Mouse (Mus musculus): ENCODE results near the gene Slc16a3. TPM values are rescaled to one million over a fixed set of nuclear protein-coding genes. Genes with fewer than 3 reads are reported as not detected.

Gene Slc16a3
- polyA plus RNA-seq, 1 experiment from 2014 or later = 14.0 TPM

DNA sequence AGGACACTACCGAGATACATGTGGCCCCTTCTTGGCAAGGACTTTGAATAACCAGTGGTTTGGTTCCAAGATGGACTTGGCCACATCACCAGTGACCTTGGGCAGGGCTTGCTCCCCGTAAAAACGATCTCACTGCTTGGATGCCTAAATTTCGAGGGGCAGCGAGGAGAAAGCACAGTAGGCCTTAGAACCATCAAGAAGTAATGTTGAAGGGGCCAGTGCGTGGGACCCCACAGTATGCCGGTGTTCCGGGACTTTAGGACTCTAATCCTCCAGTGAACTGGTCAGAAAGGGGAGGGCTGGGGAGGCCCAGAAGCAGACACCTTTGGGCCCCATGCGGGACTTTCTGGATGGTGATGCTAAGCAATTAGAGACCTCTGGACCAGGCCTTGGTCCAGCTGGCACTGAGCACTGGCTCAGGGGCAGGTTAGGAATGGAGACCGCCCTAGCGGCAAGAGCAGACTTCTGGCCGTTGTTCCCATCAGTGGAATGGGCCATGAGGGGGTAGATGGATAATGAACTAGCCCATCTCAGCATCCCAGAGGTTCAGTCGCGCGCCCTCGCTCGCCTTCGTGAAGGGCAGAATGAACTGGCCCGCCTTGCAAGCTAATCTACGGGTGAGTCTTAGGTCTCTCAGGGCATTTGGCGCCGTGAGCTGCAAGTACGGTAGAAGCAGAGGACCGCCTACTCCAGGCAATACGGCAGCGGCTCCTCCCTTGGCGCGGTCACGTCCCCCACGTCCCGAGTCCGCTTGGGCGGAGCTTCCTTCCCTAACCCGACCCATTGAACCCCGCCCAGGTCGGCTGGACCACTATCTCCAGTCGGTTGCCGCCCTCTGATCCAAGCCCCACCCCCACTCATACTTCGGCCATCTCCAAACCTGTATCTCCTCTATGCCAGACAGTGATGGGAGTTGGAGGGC, 2.3 kb downstream of the Slc16a3 start:
- Histone ChIP-seq H3K4me3 (replicated peaks) (peak overlapping the region; percentile 43), H3K36me3 (peaks cover 9% of the 10 kb centered on the region), H3K27me3 (peaks cover 42% of the 10 kb centered on the region), H3K27ac (no peak overlapping the region), H3K9me3 (no peaks in the 10 kb centered on the region), H3K4me1 (replicated peaks) (peaks cover 36% of the 10 kb centered on the region), H3K4me2 (replicated peaks) (peak overlapping the region; percentile 59), H3K9ac (replicated peaks) (peak overlapping the region; percentile 63)
- peak; percentile 87 for ATAC-seq
- 1% methylated on average over 39 of the region's 39 CpGs for WGBS

- Histone ChIP-seq H3K27me3 (peaks cover 40% of the 10 kb centered on the region), H3K9me3 (no peaks in the 10 kb centered on the region), H3K36me3 (peaks cover 16% of the 10 kb centered on the region), H3K4me2 (replicated peaks) (peak overlapping the region; percentile 59), H3K27ac (0 out of 2 replicates have a peak overlapping the region, but pooled peaks have one; percentile 5), H3K4me1 (replicated peaks) (peaks cover 36% of the 10 kb centered on the region), H3K9ac (replicated peaks) (peak overlapping the region; percentile 63), H3K4me3 (replicated peaks) (peak overlapping the region; percentile 43)
- WGBS = 12% methylated on average over 8 of the region's 8 CpGs
- peak; percentile 46 for ATAC-seq
These were observed 3.0 kb downstream of the Slc16a3 start for GRCm38 (mm10) chr11:120951237-120951636.

- no peak overlapping the region; the same call in 1 of the 2 replicates for H3K4me3 ChIP-seq (replicated peaks)
- no peak for ATAC-seq
- no peak overlapping the region for H3K27ac ChIP-seq
- WGBS = 76% methylated on average over 9 of the region's 9 CpGs
- peaks cover 36% of the 10 kb centered on the region for H3K4me1 ChIP-seq (replicated peaks)
- peak overlapping the region; percentile 63; the same call in 1 of the 2 replicates for H3K9ac ChIP-seq (replicated peaks)
- no peaks in the 10 kb centered on the region for H3K9me3 ChIP-seq
- peaks cover 36% of the 10 kb centered on the region for H3K27me3 ChIP-seq
- H3K36me3 ChIP-seq = peaks cover 24% of the 10 kb centered on the region
- H3K4me2 ChIP-seq (replicated peaks) = peak overlapping the region; percentile 59
These were observed 3.8 kb downstream of the Slc16a3 start for GRCm38 (mm10) chr11:120951731-120952730.

GRCm38 (mm10) chr11:120954936-120955335, 6.7 kb downstream of the Slc16a3 start:
- peaks cover 7% of the 10 kb centered on the region for H3K27me3 ChIP-seq
- H3K36me3 ChIP-seq = peaks cover 50% of the 10 kb centered on the region
- peaks cover 23% of the 10 kb centered on the region for H3K4me1 ChIP-seq (replicated peaks)
- WGBS = 86% methylated on average over 5 of the region's 5 CpGs
- no peaks in the 10 kb centered on the region for H3K9me3 ChIP-seq
- no peak overlapping the region for H3K4me2 ChIP-seq (replicated peaks)
- H3K27ac ChIP-seq = no peak overlapping the region
- H3K4me3 ChIP-seq (replicated peaks) = no peak overlapping the region
- H3K9ac ChIP-seq (replicated peaks) = no peak overlapping the region
- no peak for ATAC-seq

DNA sequence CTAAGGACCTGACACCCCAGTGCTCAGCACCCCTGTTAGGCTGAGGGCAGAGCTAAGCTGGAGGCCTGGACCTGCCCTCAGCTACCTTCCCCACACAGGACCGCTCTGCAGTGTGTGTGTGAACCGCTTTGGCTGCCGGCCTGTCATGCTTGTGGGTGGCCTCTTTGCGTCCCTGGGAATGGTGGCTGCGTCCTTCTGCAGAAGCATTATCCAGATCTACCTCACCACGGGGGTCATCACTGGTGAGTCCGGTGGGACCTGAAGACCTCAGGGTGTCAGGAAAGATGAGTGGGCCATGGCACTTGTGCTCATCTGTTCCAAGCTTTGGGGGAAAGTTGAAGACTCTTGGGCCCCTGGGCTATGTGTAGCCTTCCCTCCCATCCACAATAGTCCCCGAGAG, 7.4 kb downstream of the Slc16a3 start:
- WGBS = 94% methylated on average over 8 of the region's 8 CpGs
- Histone ChIP-seq H3K9ac (replicated peaks) (no peak overlapping the region), H3K9me3 (no peaks in the 10 kb centered on the region), H3K27me3 (no peaks in the 10 kb centered on the region), H3K36me3 (peaks cover 56% of the 10 kb centered on the region), H3K4me3 (replicated peaks) (no peak overlapping the region), H3K4me1 (replicated peaks) (peaks cover 16% of the 10 kb centered on the region), H3K27ac (no peak overlapping the region; the same call in 1 of the 2 replicates), H3K4me2 (replicated peaks) (no peak overlapping the region)
- no peak for ATAC-seq

GRCm38 (mm10) chr11:120957052-120957451, 8.8 kb downstream of the Slc16a3 start:
- 77% methylated on average over 8 of the region's 8 CpGs for WGBS
- Histone ChIP-seq H3K9ac (replicated peaks) (no peak overlapping the region), H3K36me3 (peaks cover 69% of the 10 kb centered on the region), H3K9me3 (no peaks in the 10 kb centered on the region), H3K4me2 (replicated peaks) (no peak overlapping the region), H3K27me3 (no peaks in the 10 kb centered on the region), H3K4me3 (replicated peaks) (no peak overlapping the region), H3K27ac (no peak overlapping the region), H3K4me1 (replicated peaks) (peaks cover 3% of the 10 kb centered on the region)
- no peak for ATAC-seq

DNA sequence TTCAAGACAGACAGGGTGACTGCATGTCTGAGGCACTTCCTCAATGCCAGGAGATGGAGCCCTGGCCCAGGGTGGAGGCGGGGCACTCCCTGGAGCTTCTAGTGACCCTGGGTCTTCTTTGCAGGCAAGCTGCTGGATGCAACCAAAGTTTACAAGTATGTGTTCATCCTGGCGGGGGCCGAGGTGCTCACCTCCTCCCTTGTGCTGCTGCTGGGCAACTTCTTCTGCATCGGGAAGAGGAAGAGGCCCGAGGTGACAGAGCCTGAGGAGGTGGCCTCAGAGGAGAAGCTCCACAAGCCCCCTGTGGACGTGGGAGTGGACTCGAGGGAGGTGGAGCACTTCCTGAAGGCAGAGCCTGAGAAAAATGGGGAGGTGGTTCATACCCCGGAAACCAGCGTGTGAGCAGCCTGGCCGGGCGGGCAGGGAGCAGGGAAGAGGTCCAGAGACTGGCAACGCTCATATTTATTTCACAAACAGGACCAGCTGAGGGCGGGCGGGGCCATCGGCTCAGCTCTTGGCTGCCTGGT, 9.5 kb downstream of the Slc16a3 start:
- no peaks in the 10 kb centered on the region for H3K9me3 ChIP-seq
- no peak overlapping the region for H3K9ac ChIP-seq (replicated peaks)
- peaks cover 76% of the 10 kb centered on the region for H3K36me3 ChIP-seq
- no peak overlapping the region for H3K4me3 ChIP-seq (replicated peaks)
- H3K27ac ChIP-seq = 0 out of 2 replicates have a peak overlapping the region, but pooled peaks have one; percentile 14
- ATAC-seq = no peak
- no peaks in the 10 kb centered on the region for H3K27me3 ChIP-seq
- WGBS = 89% methylated on average over 15 of the region's 15 CpGs
- no peaks in the 10 kb centered on the region for H3K4me1 ChIP-seq (replicated peaks)
- H3K4me2 ChIP-seq (replicated peaks) = no peak overlapping the region

DNA sequence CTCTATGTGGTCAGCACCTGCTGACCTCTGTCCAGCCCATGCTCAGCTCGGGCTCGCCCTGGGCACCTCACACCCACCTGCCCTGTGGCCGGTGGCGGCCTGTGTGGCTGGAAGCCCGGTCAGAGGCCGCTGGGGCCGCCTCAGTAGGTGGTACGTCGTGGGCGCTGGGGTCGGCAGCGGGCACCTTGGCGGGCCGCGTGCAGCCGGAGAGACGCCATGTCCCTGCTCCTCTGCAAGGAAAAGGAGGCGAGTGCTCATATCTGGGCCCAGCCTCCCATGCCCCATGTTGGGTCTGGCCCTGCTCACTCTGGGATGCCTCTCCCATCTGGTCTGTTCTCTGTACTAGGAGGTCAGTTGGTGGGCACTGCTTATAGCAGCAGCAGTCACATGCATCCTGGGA, 10.8 kb downstream of the Slc16a3 start:
- H3K27me3 ChIP-seq = no peaks in the 10 kb centered on the region
- peaks cover 89% of the 10 kb centered on the region for H3K36me3 ChIP-seq
- no peaks in the 10 kb centered on the region for H3K9me3 ChIP-seq
- no peak overlapping the region for H3K4me3 ChIP-seq (replicated peaks)
- H3K9ac ChIP-seq (replicated peaks) = no peak overlapping the region
- 0 out of 2 replicates have a peak overlapping the region, but pooled peaks have one; percentile 19 for H3K27ac ChIP-seq
- H3K4me1 ChIP-seq (replicated peaks) = no peaks in the 10 kb centered on the region
- ATAC-seq = no peak
- 90% methylated on average over 18 of the region's 18 CpGs for WGBS
- H3K4me2 ChIP-seq (replicated peaks) = no peak overlapping the region

DNA sequence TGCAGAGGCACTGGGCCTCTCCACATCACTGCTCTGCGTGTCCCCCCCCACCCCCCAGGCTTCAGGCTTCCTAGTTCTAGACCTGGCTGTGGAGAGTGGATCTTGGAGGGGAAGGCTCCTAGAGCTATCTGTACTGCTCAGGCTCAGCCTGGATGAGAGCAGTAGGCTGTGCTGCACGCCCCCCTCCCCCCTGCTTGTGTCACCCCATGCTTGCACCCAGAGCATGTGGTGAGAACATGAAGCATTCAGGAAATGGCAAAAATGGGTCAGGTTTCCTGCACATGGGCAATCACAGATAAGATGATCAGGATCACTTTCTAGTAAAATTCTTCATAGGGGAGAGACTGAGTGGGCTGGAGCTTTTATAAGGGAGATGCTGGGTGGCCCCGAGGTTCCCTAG, 11.3 kb downstream of the Slc16a3 start:
- no peaks in the 10 kb centered on the region for H3K27me3 ChIP-seq
- no peak overlapping the region for H3K9ac ChIP-seq (replicated peaks)
- H3K4me2 ChIP-seq (replicated peaks) = no peak overlapping the region
- H3K4me3 ChIP-seq (replicated peaks) = no peak overlapping the region
- no peak overlapping the region for H3K27ac ChIP-seq
- 0 out of 2 replicates have a peak, but pooled peaks cover 2% of the 10 kb centered on the region for H3K4me1 ChIP-seq (replicated peaks)
- 83% methylated on average over 3 of the region's 3 CpGs for WGBS
- no peaks in the 10 kb centered on the region for H3K9me3 ChIP-seq
- peaks cover 94% of the 10 kb centered on the region for H3K36me3 ChIP-seq
- no peak for ATAC-seq

GRCm38 (mm10) chr11:120960248-120960647, 12.0 kb downstream of the Slc16a3 start:
- Histone ChIP-seq H3K9ac (replicated peaks) (no peak overlapping the region), H3K27me3 (no peaks in the 10 kb centered on the region), H3K4me1 (replicated peaks) (peaks cover 7% of the 10 kb centered on the region; the same call in 1 of the 2 replicates), H3K9me3 (no peaks in the 10 kb centered on the region), H3K36me3 (peaks cover 95% of the 10 kb centered on the region), H3K27ac (no peak overlapping the region), H3K4me3 (replicated peaks) (no peak overlapping the region), H3K4me2 (replicated peaks) (no peak overlapping the region)
- ATAC-seq = no peak
- 64% methylated on average over 1 of the region's 1 CpGs for WGBS

DNA sequence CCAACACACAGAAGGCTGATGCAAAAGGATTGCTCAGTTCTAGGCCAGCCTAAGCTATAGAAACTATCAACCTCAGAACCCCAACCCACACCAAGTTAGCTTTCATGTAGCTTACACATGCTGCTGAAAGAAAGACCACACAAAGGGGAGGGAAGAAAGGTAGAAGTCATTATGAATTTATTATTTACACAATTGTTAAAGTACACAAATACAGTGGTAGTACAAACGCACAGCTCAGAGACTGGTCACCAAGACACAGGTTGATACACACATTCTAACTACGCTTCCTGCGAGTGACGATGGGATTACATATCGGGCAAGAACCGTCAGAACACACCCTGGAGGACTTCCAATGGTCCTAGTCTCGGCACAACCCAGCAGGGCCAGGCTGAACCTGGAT, 13.3 kb downstream of the Slc16a3 start:
- no peak for ATAC-seq
- Histone ChIP-seq H3K9ac (replicated peaks) (no peak overlapping the region), H3K27me3 (no peaks in the 10 kb centered on the region), H3K9me3 (no peaks in the 10 kb centered on the region), H3K4me1 (replicated peaks) (peaks cover 7% of the 10 kb centered on the region; the same call in 1 of the 2 replicates), H3K4me3 (replicated peaks) (no peak overlapping the region), H3K4me2 (replicated peaks) (no peak overlapping the region), H3K27ac (no peak overlapping the region), H3K36me3 (peaks cover 95% of the 10 kb centered on the region)
- 87% methylated on average over 7 of the region's 7 CpGs for WGBS
